Mouse (Mus musculus) embryonic fibroblast, embryonic 13.5 days (primary cell): ENCODE data around the gene Upf2.

Source experiments
- CTCF ChIP-seq: IDR thresholded peaks from 2 replicates; pipeline ENCODE4 v1.5.1; 2011; ENCODE audit warnings: mild to moderate bottlenecking, control low read depth, low read length, moderate library complexity, borderline replicate concordance; ENCODE audit not compliant: insufficient read depth
- POLR2A ChIP-seq: IDR thresholded peaks from 2 replicates; pipeline ENCODE4 v1.6.1; 2011; ENCODE audit warnings: low read depth, mild to moderate bottlenecking, control low read depth, low read length, moderate library complexity

DNA sequence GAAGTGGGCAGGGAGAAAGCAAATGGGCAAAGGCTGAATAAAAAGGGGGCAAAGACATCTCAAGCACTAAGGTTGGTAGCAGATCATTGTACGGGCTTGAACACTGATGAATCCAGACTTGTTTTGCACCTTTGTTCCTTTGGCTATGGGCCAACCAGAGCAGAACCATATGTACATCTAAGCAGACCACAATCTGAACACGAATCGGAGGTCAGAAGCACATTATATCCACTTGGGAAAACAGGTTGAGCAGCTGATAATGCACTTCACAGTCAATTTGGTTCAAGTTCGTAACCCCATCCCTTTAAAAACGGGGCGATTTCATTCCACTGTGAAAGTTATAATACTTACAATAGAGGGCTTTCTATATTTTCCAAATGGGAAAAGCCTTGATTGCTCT lies 964 bp upstream of the Upf2 start:
- TF ChIP-seq CTCF (no peak), POLR2A (no peak)
